Mouse (Mus musculus) midbrain, postnatal 0 days (tissue): ENCODE data around the gene Rexo1. TPM values are rescaled to one million over a fixed set of nuclear protein-coding genes. Genes with fewer than 3 reads are reported as not detected.
A peak's percentile ranks its signal among the peaks of the same experiment; 100 is the strongest.

ENCODE experiments used
- ATAC-seq: fragments of 200-750 bp; cut with Nextera tagmentation; 2 replicates; pipeline ENCODE4 v1.8.0; 2017; ENCODE audit warnings: moderate number of reproducible peaks, mild to moderate bottlenecking, moderate TSS enrichment, moderate library complexity; ENCODE audit not compliant: low FRiP score
- DNase-seq: peaks from one replicate; pipeline ENCODE4 v3.0.0-alpha.2; 2015; ENCODE audit warnings: low spot score
- H3K27ac ChIP-seq: fragments of 300-500 bp; sonication (generic); 2 replicates; pipeline ENCODE4 v1.5.1; 2014; ENCODE audit warnings: low read depth, mild to moderate bottlenecking, low read length, mixed read lengths
- H3K27me3 ChIP-seq: fragments of 300-500 bp; sonication (generic); 2 replicates; pipeline ENCODE4 v1.6.1; 2014; ENCODE audit warnings: low read length, control low read depth, mixed read lengths; ENCODE audit not compliant: insufficient read depth
- H3K36me3 ChIP-seq: fragments of 300-500 bp; sonication (generic); 2 replicates; pipeline ENCODE4 v1.6.1; 2014; ENCODE audit warnings: low read length, control low read depth, mixed read lengths; ENCODE audit not compliant: insufficient read depth
- H3K4me1 ChIP-seq: fragments of 300-500 bp; sonication (generic); 2 replicates; pipeline ENCODE4 v1.6.1; 2014; ENCODE audit warnings: mild to moderate bottlenecking, control low read depth, antibody characterized with exemption, low read length, mixed read lengths; ENCODE audit not compliant: insufficient read depth
- H3K4me2 ChIP-seq: fragments of 300-500 bp; sonication (generic); 2 replicates; pipeline ENCODE4 v1.6.1; 2014; ENCODE audit warnings: low read depth, mild to moderate bottlenecking, low read length, mixed read lengths; ENCODE audit not compliant: poor library complexity, severe bottlenecking
- H3K4me3 ChIP-seq: fragments of 300-500 bp; sonication (generic); 2 replicates; pipeline ENCODE4 v1.5.1; 2014; ENCODE audit warnings: low read depth, mild to moderate bottlenecking, low read length, moderate library complexity
- H3K9ac ChIP-seq: fragments of 300-500 bp; sonication (generic); replicated peaks from 2 replicates; pipeline ENCODE4 v1.6.1; 2014; ENCODE audit warnings: mild to moderate bottlenecking, low read length, moderate library complexity, mixed read lengths; ENCODE audit not compliant: poor library complexity, severe bottlenecking
- H3K9me3 ChIP-seq: fragments of 300-500 bp; sonication (generic); 2 replicates; pipeline ENCODE4 v1.6.1; 2016; ENCODE audit warnings: low read length, control low read depth
- CTCF ChIP-seq: IDR thresholded peaks from 2 replicates; pipeline ENCODE4 v1.5.1; 2016; ENCODE audit warnings: antibody characterized with exemption, mild to moderate bottlenecking
- WGBS: fragments of 180-500 bp; shearing (Covaris S2); extraction: QIAGEN DNeasy Blood & Tissue Kit; methylation state at CpG from one replicate; pipeline ENCODE4 v1.1.7; 2014; 5-methylcytosine and 5-hydroxymethylcytosine counted together
- polyA plus RNA-seq: library from polyadenylated mRNA; unstranded; fragments of >200 nt; fragmentation: Nextera tagmentation; extraction: Ambion mirVana; gene quantifications from 2 replicates; pipeline ENCODE4 v1.2.1, GENCODE M21; 2015
- total RNA-seq: library from RNA; depleted of rRNA; stranded (reverse); fragments of >200 nt; gene quantifications from 2 replicates; pipeline ENCODE4 v1.2.3, GENCODE M21; 2014

Rexo1 gene
- total and polyA plus RNA-seq, 2 experiments from 2014 or later, result 29.8 to 52.6 TPM

DNA sequence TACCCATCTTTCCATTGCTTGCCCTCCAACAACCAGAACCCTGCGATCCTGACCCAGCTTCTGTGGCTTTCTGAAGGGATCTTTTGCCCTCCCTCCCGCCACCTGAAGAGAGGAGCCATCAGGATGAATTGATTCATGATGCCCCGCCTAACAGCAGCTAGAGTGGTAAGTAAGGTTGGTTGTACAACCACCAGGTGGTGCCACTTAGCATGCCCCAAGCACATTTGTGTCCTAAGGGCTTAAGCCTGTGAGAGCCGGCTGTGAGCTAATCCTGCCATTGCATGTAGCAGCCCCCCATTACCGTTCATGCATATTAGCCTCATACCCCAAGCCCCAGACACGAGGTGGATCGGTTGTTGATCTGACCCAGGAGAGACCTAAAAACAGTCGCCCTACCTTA, 17.6 kb upstream of the Rexo1 start:
- peak; percentile 73 for TF ChIP-seq CTCF
- H3K36me3 ChIP-seq, result peaks cover 7% of the 10 kb centered on the region
- H3K9ac ChIP-seq, result no peak overlapping the region; the same call in 1 of the 2 replicates
- WGBS, result 6% methylated on average over 8 of the region's 8 CpGs
- peaks cover 8% of the 10 kb centered on the region for H3K4me1 ChIP-seq
- DNase-seq (peak; percentile 72), ATAC-seq (no peak)
- H3K9me3 ChIP-seq, result no peaks in the 10 kb centered on the region
- H3K4me3 ChIP-seq, result no peak overlapping the region
- H3K27me3 ChIP-seq, result no peaks in the 10 kb centered on the region
- peak overlapping the region; percentile 52; the same call in 1 of the 2 replicates for H3K27ac ChIP-seq
- peak overlapping the region; percentile 89; the same call in 1 of the 2 replicates for H3K4me2 ChIP-seq

DNA sequence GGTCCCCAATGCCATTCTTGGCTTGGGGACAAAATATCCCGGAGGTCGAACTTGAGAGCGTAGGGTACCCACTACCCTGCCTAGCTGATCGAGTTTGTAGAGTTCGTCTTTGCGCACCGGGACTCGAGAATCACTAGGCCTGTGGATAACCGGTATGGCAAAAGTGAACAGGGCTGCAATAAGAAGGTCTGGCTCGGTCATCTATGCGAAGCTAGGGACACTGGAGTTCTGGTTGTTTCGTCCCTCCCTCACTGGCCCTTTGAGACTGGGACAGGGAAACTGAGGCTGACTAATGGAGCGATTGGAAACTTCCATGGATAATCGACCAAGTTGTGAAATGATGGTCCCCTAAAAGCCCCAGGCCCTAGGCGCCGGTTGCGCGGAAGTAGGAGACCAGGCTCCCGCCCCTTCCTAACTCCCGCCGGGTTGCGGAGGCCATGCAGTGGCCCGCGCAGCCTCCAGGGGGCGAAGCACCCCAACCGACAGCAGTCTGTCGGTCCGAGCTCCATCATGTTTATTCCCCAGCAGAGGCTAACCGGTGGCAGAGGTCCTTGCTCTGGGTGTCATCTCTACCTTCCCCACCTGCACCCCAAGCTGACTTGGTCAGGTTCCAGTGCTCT, 16.9 kb upstream of the Rexo1 start:
- no peak for ATAC-seq
- no peaks in the 10 kb centered on the region for H3K9me3 ChIP-seq

DNA sequence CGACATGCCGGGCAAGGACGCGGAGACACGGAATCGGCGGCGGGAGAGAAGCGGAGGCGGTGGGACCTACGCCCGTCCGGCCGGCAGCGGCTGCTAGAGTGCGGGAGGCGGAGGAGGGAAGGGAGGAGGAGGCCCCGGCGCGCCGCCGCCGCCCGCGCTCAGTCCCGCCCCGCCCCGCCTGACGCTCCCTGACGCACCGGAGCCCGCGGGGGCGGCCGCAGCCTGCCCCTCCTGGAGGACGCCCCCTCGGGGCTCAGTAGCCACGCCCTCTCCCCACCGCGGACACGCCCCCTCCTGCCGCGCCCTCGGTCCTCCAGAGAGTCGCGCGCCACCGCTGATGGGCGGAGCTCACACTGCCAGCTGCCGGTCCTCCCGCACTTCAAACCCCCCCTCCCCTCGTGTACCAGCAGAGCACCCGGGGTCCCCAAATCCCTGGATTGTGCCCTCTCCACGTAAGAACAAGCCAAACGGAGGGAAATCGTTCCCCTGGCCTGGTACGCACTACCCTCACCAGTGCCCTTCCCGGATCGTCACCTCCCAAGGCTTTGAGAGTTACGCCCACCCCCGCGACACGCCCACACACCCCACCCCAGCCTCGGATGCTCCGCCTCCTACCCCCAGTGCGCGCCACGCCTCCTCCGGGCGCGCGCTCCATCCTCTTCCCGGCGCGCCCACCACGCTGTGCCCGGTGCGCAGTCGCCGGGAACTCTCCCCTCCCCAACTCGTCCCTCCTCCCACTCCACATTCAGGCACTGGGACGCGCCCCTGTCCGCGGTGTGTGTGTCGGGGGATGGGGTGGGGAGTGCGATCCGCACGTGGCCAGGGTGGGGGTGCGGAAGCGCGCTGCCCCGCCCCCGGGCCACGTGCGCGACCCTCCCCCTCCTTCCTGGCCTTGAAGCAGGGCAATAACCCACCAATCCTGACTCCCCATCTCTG, 16.1 kb upstream of the Rexo1 start, which contains the start of gene Klf16:
Klf16 (minus strand) TSS at position 127 of the 936 bp plus-strand sequence.
- WGBS, result under 1% methylated on average over 57 of the region's 97 CpGs
- Histone ChIP-seq H3K27me3 (no peaks in the 10 kb centered on the region), H3K4me3 (peak within 1 kb of the TSS; percentile 82), H3K4me1 (peaks cover 8% of the 10 kb centered on the region), H3K4me2 (peak within 1 kb of the TSS; percentile 89), H3K9me3 (no peaks in the 10 kb centered on the region), H3K9ac (peak within 1 kb of the TSS; percentile 83), H3K27ac (peak within 1 kb of the TSS; percentile 76), H3K36me3 (no peaks in the 10 kb centered on the region)
- ATAC-seq (peak; percentile 81), DNase-seq (peak; percentile 92)
- no peak for TF ChIP-seq CTCF

More for the DNA sequence above, 16.9 kb upstream of the Rexo1 start:
- Histone ChIP-seq H3K9ac (0 out of 2 replicates have a peak overlapping the region, but pooled peaks have one; percentile 8), H3K27ac (peak overlapping the region; percentile 52), H3K36me3 (peaks cover under 1% of the 10 kb centered on the region; the same call in 1 of the 2 replicates), H3K4me2 (peak overlapping the region; percentile 89), H3K4me3 (peak overlapping the region; percentile 82), H3K4me1 (peaks cover 8% of the 10 kb centered on the region), H3K27me3 (no peaks in the 10 kb centered on the region)
- peak; percentile 80 for TF ChIP-seq CTCF
- peak; percentile 66 for DNase-seq
- under 1% methylated on average over 29 of the region's 29 CpGs for WGBS

DNA sequence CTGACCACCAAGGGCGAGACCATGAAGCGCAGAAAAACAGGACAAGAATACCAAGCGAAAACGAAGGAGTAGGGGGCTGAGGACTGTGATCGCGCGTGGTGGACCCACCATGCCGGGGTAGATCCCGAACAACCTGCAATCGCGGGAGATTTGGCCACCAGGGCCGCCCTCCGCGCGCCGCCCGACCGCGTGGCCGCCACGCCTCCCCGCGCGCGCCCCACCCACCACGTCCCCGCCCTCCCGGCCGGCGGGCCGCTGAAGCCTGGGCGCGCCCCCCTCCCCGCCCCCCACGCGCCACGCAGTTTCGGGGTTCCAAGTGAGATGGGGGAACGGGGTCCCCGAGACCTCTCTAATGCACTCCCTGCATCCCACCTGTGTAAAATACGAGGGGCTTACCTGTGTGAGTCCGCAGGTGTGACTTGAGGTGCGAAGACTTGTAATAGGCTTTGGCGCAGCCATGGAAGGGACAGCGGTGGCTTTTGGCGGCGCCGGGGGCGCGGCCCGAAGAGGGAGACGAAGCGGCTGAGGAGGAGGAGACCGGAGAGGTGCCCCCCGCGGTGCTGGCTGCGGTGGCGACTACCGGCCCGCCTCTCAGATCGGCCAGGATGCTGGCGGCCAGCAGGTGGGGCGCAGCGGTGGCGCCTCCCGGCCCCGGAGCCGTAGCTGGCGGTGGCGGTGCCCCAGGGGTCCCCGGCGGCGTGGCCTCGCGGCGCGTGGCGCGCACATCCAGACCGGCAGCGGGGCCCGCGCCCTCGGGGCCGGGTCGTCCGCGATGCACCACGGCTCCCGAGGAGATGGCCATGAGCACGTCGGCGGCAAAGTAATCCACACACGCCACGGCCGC, 15.2 kb upstream of the Rexo1 start:
- ATAC-seq, result peak; percentile 4
- Histone ChIP-seq H3K27ac (peak overlapping the region; percentile 76), H3K9me3 (no peaks in the 10 kb centered on the region), H3K27me3 (no peaks in the 10 kb centered on the region), H3K9ac (peak overlapping the region; percentile 83), H3K4me1 (peaks cover 8% of the 10 kb centered on the region), H3K4me2 (peak overlapping the region; percentile 89), H3K36me3 (no peaks in the 10 kb centered on the region), H3K4me3 (peak overlapping the region; percentile 82)
- DNase-seq, result peak; percentile 30
- under 1% methylated on average over 89 of the region's 96 CpGs for WGBS
- no peak; the same call in 1 of the 2 replicates for TF ChIP-seq CTCF

DNA sequence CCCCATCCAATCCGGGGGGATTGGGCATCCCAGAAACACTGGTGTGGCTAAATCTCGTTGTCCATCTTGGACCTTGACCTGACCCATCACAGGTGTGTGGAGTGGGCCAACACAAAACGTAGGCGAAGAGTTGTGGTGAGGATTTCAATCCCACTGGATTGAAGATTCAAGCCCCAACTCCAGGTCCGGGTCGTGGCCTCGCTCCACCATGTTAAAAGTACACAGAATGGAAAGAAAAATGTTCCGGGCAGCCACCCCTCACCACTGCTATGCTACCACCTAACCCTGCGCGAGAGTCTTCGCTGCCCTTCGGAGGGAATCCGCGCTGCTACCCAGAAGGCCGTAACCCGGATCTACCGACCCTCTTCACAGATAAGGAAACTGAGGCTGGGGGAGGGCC, 14.6 kb upstream of the Rexo1 start:
- peak overlapping the region; percentile 89 for H3K4me2 ChIP-seq
- peak overlapping the region; percentile 83 for H3K9ac ChIP-seq
- peak overlapping the region; percentile 82 for H3K4me3 ChIP-seq
- H3K27ac ChIP-seq, result no peak overlapping the region
- WGBS, result 17% methylated on average over 17 of the region's 17 CpGs
- DNase-seq, result no peak
- no peaks in the 10 kb centered on the region for H3K27me3 ChIP-seq
- H3K4me1 ChIP-seq, result peaks cover 11% of the 10 kb centered on the region
- ATAC-seq, result no peak
- TF ChIP-seq CTCF, result no peak
- H3K9me3 ChIP-seq, result no peaks in the 10 kb centered on the region
- H3K36me3 ChIP-seq, result no peaks in the 10 kb centered on the region
